19 mouse cellular contexts compared by ENCODE assay signal in the genomic region with DNA sequence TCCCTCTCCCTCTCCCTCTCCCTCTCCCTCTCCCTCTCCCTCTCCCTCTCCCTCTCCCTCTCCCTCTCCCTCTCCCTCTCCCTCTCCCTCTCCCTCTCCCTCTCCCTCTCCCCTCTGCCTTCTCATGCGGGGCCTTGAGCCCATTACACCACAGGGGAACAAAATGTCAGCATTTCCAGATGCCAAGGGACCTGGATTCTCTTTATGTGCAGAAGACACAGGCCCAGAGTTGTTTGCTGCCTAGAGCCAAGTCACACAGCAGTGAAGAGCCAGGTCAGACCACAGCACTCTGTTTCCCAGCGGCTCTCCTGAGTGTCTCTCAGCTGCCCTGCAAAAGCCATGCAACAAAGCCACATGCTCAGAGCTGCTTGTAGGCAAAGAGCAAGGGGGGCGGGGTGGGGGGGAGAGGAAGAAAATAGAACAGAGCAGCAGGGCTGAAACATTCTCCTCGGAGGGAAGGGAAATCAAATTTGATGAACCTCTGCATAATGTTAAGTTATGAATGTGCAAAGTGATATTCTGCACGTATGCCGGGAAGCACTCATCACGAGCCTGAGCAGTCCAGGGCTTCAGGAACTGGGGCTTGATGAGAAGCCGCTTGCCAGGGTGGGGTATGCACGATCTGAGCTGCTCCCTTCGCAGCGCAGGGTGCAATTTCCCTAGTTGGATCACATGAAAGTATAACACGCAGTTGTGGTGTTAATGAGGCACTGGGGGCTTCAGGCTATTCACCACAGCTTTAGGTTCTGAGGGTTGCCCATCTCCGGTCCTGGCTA.
A peak's percentile ranks its signal among the peaks of the same experiment; 100 is the strongest.
DNase-seq lines count a peak whose midpoint lies in the region; ATAC-seq and TF ChIP-seq lines count a peak whose summit lies in the region.
"Had no signal": no experiment of that assay in that cellular context is flagged by ENCODE, and none has a peak within 500 bp of the region (broad histone marks: within the 10 kb centered on the region; RNA-seq: fewer than 3 reads in every experiment).

No protein-coding gene starts in this region.

- H3K27ac ChIP-seq in embryonic facial prominence, embryonic 14.5 days (replicated peaks; ENCODE audit: low read depth, low read length), result no peak overlapping the region
- no peak overlapping the region for H3K27ac ChIP-seq in embryonic facial prominence, embryonic 10.5 days (replicated peaks)
- no peak overlapping the region for H3K27ac ChIP-seq in heart, postnatal 0 days (ENCODE audit: low read depth)
- no peak overlapping the region for H3K27ac ChIP-seq in heart, adult 2 months
- peak overlapping the region; percentile 38; the same call in 1 of the 2 replicates for H3K27ac ChIP-seq in midbrain, embryonic 15.5 days
- H3K27ac ChIP-seq: embryonic facial prominence, embryonic 15.5 days; forebrain, embryonic 10.5 days; liver, embryonic 13.5 days; lung, embryonic 15.5 days; macrophage; neural tube, embryonic 12.5 days had no signal

- no peaks in the 10 kb centered on the region for H3K27me3 ChIP-seq in embryonic facial prominence, embryonic 14.5 days (replicated peaks; ENCODE audit: control insufficient read depth, insufficient read depth, low read length)
- 0 out of 2 replicates have a peak, but pooled peaks cover 9% of the 10 kb centered on the region for H3K27me3 ChIP-seq in embryonic facial prominence, embryonic 10.5 days (replicated peaks; ENCODE audit: low read depth, poor library complexity, severe bottlenecking)
- no peaks in the 10 kb centered on the region for H3K27me3 ChIP-seq in heart, postnatal 0 days (ENCODE audit: control insufficient read depth, insufficient read depth, low read length)
- H3K27me3 ChIP-seq in heart, adult 2 months (ENCODE audit: control insufficient read depth, insufficient read depth, low read length), result no peaks in the 10 kb centered on the region
- no peaks in the 10 kb centered on the region for H3K27me3 ChIP-seq in midbrain, embryonic 15.5 days (replicated peaks)
- H3K27me3 ChIP-seq: embryonic facial prominence, embryonic 15.5 days; liver, embryonic 13.5 days; lung, embryonic 15.5 days; neural tube, embryonic 12.5 days had no signal

- H3K4me1 ChIP-seq in embryonic facial prominence, embryonic 14.5 days (ENCODE audit: control insufficient read depth, insufficient read depth, low read length), result peaks cover 3% of the 10 kb centered on the region; the same call in 1 of the 2 replicates
- peaks cover 4% of the 10 kb centered on the region; the same call in 1 of the 2 replicates for H3K4me1 ChIP-seq in embryonic facial prominence, embryonic 10.5 days
- H3K4me1 ChIP-seq in heart, postnatal 0 days (ENCODE audit: control insufficient read depth, insufficient read depth), result peaks cover 5% of the 10 kb centered on the region; the same call in 1 of the 2 replicates
- no peaks in the 10 kb centered on the region for H3K4me1 ChIP-seq in heart, adult 2 months (ENCODE audit: control insufficient read depth, insufficient read depth, low read length)
- peaks cover 13% of the 10 kb centered on the region; the same call in 1 of the 2 replicates for H3K4me1 ChIP-seq in midbrain, embryonic 15.5 days
- H3K4me1 ChIP-seq: liver, embryonic 13.5 days; lung, embryonic 15.5 days; neural tube, embryonic 12.5 days had no signal

- no peaks in the 10 kb centered on the region for H3K79me2 ChIP-seq in heart, adult 2 months (replicated peaks; ENCODE audit: control insufficient read depth, insufficient read depth, low read length)

- no peak for TF ChIP-seq POLR2A in heart, adult 2 months (IDR thresholded peaks at IDR 0.05; ENCODE audit: insufficient read depth, low read depth, low read length)
- no peak for TF ChIP-seq POLR2A in brain, embryonic 14.5 days (IDR thresholded peaks at IDR 0.05; ENCODE audit: borderline replicate concordance, extremely low read depth, insufficient read depth, insufficient read length, poor library complexity, severe bottlenecking)

- no peaks in the 10 kb centered on the region for H3K9me3 ChIP-seq in embryonic facial prominence, embryonic 14.5 days (ENCODE audit: control insufficient read depth, low read length)
- H3K9me3 ChIP-seq in embryonic facial prominence, embryonic 10.5 days, result no peaks in the 10 kb centered on the region
- no peaks in the 10 kb centered on the region for H3K9me3 ChIP-seq in heart, postnatal 0 days (replicated peaks; ENCODE audit: control insufficient read depth, low read length)
- H3K9me3 ChIP-seq in midbrain, embryonic 15.5 days, result no peaks in the 10 kb centered on the region
- H3K9me3 ChIP-seq: embryonic facial prominence, embryonic 15.5 days; forebrain, embryonic 10.5 days; lung, embryonic 15.5 days; neural tube, embryonic 12.5 days had no signal

- ATAC-seq in embryonic facial prominence, embryonic 14.5 days (ENCODE audit: low read depth), result no peak
- peak; percentile 27; the same call in 1 of the 2 replicates for ATAC-seq in heart, postnatal 0 days (ENCODE audit: insufficient read depth, low read depth)
- ATAC-seq in midbrain, embryonic 15.5 days (replicated peaks), result 0 out of 2 replicates have a peak, but pooled peaks have one; percentile 37
- ATAC-seq: intestine, embryonic 16.5 days had no signal

- H3K36me3 ChIP-seq in embryonic facial prominence, embryonic 14.5 days (ENCODE audit: control insufficient read depth, insufficient read depth, low read length), result no peaks in the 10 kb centered on the region
- no peaks in the 10 kb centered on the region for H3K36me3 ChIP-seq in embryonic facial prominence, embryonic 10.5 days (replicated peaks)
- H3K36me3 ChIP-seq in heart, postnatal 0 days (replicated peaks; ENCODE audit: control insufficient read depth, insufficient read depth, low read length), result no peaks in the 10 kb centered on the region
- no peaks in the 10 kb centered on the region for H3K36me3 ChIP-seq in heart, adult 2 months (ENCODE audit: control insufficient read depth, insufficient read depth, low read length)
- H3K36me3 ChIP-seq in midbrain, embryonic 15.5 days (replicated peaks), result no peaks in the 10 kb centered on the region
- H3K36me3 ChIP-seq: embryonic facial prominence, embryonic 15.5 days; forebrain, embryonic 10.5 days; liver, embryonic 13.5 days; lung, embryonic 15.5 days; neural tube, embryonic 12.5 days had no signal

- H3K9ac ChIP-seq in embryonic facial prominence, embryonic 14.5 days (ENCODE audit: low read depth, low read length), result no peak overlapping the region
- H3K9ac ChIP-seq in heart, postnatal 0 days (replicated peaks; ENCODE audit: low read depth, low read length), result no peak overlapping the region
- no peak overlapping the region for H3K9ac ChIP-seq in heart, adult 2 months (ENCODE audit: low read depth, low read length)
- no peak overlapping the region for H3K9ac ChIP-seq in midbrain, embryonic 15.5 days
- H3K9ac ChIP-seq: embryonic facial prominence, embryonic 15.5 days; liver, embryonic 13.5 days; lung, embryonic 15.5 days; neural tube, embryonic 12.5 days had no signal

- H3K4me3 ChIP-seq in embryonic facial prominence, embryonic 14.5 days (ENCODE audit: low read depth, low read length), result no peak overlapping the region
- H3K4me3 ChIP-seq in embryonic facial prominence, embryonic 10.5 days, result no peak overlapping the region
- no peak overlapping the region for H3K4me3 ChIP-seq in heart, postnatal 0 days (ENCODE audit: low read depth, low read length)
- no peak overlapping the region for H3K4me3 ChIP-seq in heart, adult 2 months
- H3K4me3 ChIP-seq in midbrain, embryonic 15.5 days, result no peak overlapping the region
- H3K4me3 ChIP-seq: embryonic facial prominence, embryonic 15.5 days; forebrain, embryonic 10.5 days; liver, embryonic 13.5 days; lung, embryonic 15.5 days; neural tube, embryonic 12.5 days had no signal

- TF ChIP-seq CTCF in heart, postnatal 0 days (IDR thresholded peaks at IDR 0.05; ENCODE audit: low read depth), result no peak
- TF ChIP-seq CTCF in heart, adult 2 months (IDR thresholded peaks at IDR 0.05), result no peak
- no peak for TF ChIP-seq CTCF in brain, embryonic 14.5 days (IDR thresholded peaks at IDR 0.05; ENCODE audit: borderline replicate concordance, extremely low read depth, insufficient read depth, insufficient read length)

- 52% methylated on average over 12 of the region's 13 CpGs for WGBS in embryonic facial prominence, embryonic 14.5 days
- WGBS in embryonic facial prominence, embryonic 10.5 days, result 72% methylated on average over 13 of the region's 13 CpGs
- WGBS in heart, postnatal 0 days, result 35% methylated on average over 13 of the region's 13 CpGs
- WGBS in heart, adult 2 months, result 51% methylated on average over 13 of the region's 13 CpGs
- WGBS in midbrain, embryonic 15.5 days, result 32% methylated on average over 13 of the region's 13 CpGs

- peak; percentile 16 for DNase-seq in embryonic facial prominence, embryonic 14.5 days (ENCODE audit: low spot score)
- no peak for DNase-seq in embryonic facial prominence, embryonic 10.5 days (ENCODE audit: low spot score)
- no peak for DNase-seq in heart, postnatal 0 days (ENCODE audit: low spot score)
- no peak for DNase-seq in heart, adult 2 months
- peak; percentile 26 for DNase-seq in brain, embryonic 14.5 days (ENCODE audit: low read depth)
- no peak for DNase-seq in gastrocnemius, postnatal 4 days (ENCODE audit: low spot score in 2 of 2)
- DNase-seq: B cell, adult 2 months; cerebellum, adult 9-11 months; heart, postnatal 36 days; liver, embryonic 13.5 days; spleen, adult 18-20 months; thymus, adult 2 months had no signal

- TF ChIP-seq EP300 in heart, postnatal 0 days (IDR thresholded peaks at IDR 0.05; ENCODE audit: low read depth), result no peak
- TF ChIP-seq EP300 in heart, adult 2 months (IDR thresholded peaks at IDR 0.05; ENCODE audit: insufficient read depth, low read depth, low read length), result no peak

- intact Hi-C loops in heart, adult 2 months (cut with DNase I), result no loop called here

- H3K4me2 ChIP-seq in embryonic facial prominence, embryonic 14.5 days (ENCODE audit: low read depth, low read length), result no peak overlapping the region
- H3K4me2 ChIP-seq in heart, postnatal 0 days (ENCODE audit: low read depth, low read length), result no peak overlapping the region
- H3K4me2 ChIP-seq in midbrain, embryonic 15.5 days, result no peak overlapping the region
- H3K4me2 ChIP-seq: embryonic facial prominence, embryonic 15.5 days; liver, embryonic 13.5 days; lung, embryonic 15.5 days; neural tube, embryonic 12.5 days had no signal

Comparison
In these comparisons a context has a peak if more than half of its experiments do, and no peak if none do; other contexts are left out.
1. DNase-seq: peak in embryonic facial prominence, embryonic 14.5 days (single experiment) and brain, embryonic 14.5 days (single experiment); none in embryonic facial prominence, embryonic 10.5 days (single experiment), heart, postnatal 0 days (single experiment), heart, adult 2 months (0 of 2) and gastrocnemius, postnatal 4 days (0 of 2).